Mouse (Mus musculus): ENCODE results near the gene Itgb4.

DNA sequence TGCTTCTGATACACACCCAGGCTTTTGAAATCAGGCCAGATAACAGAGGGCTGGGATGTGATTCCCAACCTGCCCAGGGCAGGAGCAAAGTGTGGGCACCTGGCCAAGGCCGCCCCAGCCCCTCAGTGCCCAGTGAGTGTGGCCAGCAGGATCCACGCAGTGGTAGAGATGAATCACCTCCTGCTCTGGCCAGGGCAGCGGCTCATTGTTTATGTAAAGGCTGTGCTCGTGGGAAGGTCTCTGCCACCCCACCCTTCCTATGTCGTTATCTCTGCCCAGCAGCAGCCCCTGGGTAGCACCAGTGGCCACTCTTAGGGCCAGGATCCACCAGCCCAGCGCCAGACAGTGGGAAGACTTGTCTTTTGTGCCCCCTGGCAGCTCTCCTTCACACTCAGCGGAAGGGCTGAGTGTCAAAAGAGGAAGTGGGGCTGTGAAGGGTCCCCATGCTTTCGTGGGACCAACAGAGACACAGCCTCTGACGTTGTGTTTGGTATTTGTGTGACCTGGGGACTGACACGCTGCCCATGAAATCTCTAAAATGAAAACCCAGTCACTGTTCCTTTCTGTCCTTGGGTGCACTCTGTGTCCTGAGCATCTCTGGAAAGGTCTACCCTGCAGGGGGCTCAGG, 9.4 kb upstream of the Itgb4 start:
- no peak for TF ChIP-seq CTCF (IDR thresholded peaks at IDR 0.05; ENCODE audit: borderline replicate concordance, insufficient read depth, low read length)
- TF ChIP-seq POLR2A (IDR thresholded peaks at IDR 0.05; ENCODE audit: low read depth, low read length), result no peak
